Mouse (Mus musculus) cerebellum, postnatal 36 days (tissue): Measurements from ENCODE around the gene 4931409K22Rik.

Experiments used
- DNase-seq, 2 experiments: peaks; one replicate each; pipeline ENCODE4 v3.0.0; 2021 to 2022; ENCODE audit warnings: mixed read lengths in 2 of 2

4931409K22Rik gene

GRCm38 (mm10) chr5:24556709-24557108 is at the start of gene 4931409K22Rik:
Gene 4931409K22Rik, minus strand, starts transcription at chr5:24556809.
- no peak for DNase-seq

GRCm38 (mm10) chr5:24605980-24606665 is 49.5 kb upstream of the 4931409K22Rik start:
- no peak for DNase-seq

GRCm38 (mm10) chr5:24605321-24605979 is 48.8 kb upstream of the 4931409K22Rik start:
- DNase-seq = no peak

- DNase-seq = peak; percentile 73 to 80
Observed at GRCm38 (mm10) chr5:24604656-24605100, 48.1 kb upstream of the 4931409K22Rik start.

GRCm38 (mm10) chr5:24604080-24604655 is 47.6 kb upstream of the 4931409K22Rik start:
- no peak for DNase-seq

GRCm38 (mm10) chr5:24603431-24604010 is 46.9 kb upstream of the 4931409K22Rik start:
- DNase-seq = no peak

GRCm38 (mm10) chr5:24602751-24603343 is 46.2 kb upstream of the 4931409K22Rik start:
- DNase-seq = peak; percentile 55 to 66

- DNase-seq = peak; percentile 43 to 46
Observed at GRCm38 (mm10) chr5:24601911-24602750, 45.5 kb upstream of the 4931409K22Rik start.

GRCm38 (mm10) chr5:24601071-24601835 is 44.6 kb upstream of the 4931409K22Rik start:
- no peak for DNase-seq

GRCm38 (mm10) chr5:24600236-24600635 is 43.6 kb upstream of the 4931409K22Rik start:
- no peak for DNase-seq

GRCm38 (mm10) chr5:24599137-24599536 is 42.5 kb upstream of the 4931409K22Rik start:
- no peak for DNase-seq

GRCm38 (mm10) chr5:24598570-24599006 is 42.0 kb upstream of the 4931409K22Rik start:
- peak; percentile 36 to 56 for DNase-seq

GRCm38 (mm10) chr5:24597901-24598569 is 41.4 kb upstream of the 4931409K22Rik start:
- DNase-seq = peak in 1 of 2 experiments; percentile 48

GRCm38 (mm10) chr5:24597221-24597728 is 40.7 kb upstream of the 4931409K22Rik start:
- DNase-seq = peak; percentile 80 to 84

- peak in 1 of 2 experiments; percentile 28 for DNase-seq
Observed at GRCm38 (mm10) chr5:24596519-24597171, 40.0 kb upstream of the 4931409K22Rik start.

- DNase-seq = no peak
Observed at GRCm38 (mm10) chr5:24595786-24596380, 39.3 kb upstream of the 4931409K22Rik start.

- no peak for DNase-seq
Observed at GRCm38 (mm10) chr5:24595261-24595660, 38.7 kb upstream of the 4931409K22Rik start.

GRCm38 (mm10) chr5:24594346-24594745 is 37.7 kb upstream of the 4931409K22Rik start:
- DNase-seq = no peak

- DNase-seq = no peak
Observed at GRCm38 (mm10) chr5:24593928-24594327, 37.3 kb upstream of the 4931409K22Rik start.
